Mouse (Mus musculus): ENCODE measurements at regions not wholly inside any gene's neighbourhood (a gene's known extent, or its start where the extent isn't known, plus 50 kb on each side); places are given as distances from the start of the nearest gene placed in this dataset.

GRCm38 (mm10) chr10:92225818-92226217, 496.4 kb downstream of the Nedd1 start:
- no peaks in the 10 kb centered on the region for H3K9me3 ChIP-seq
- no peaks in the 10 kb centered on the region for H3K4me1 ChIP-seq (replicated peaks)
- H3K4me2 ChIP-seq = no peak overlapping the region
- WGBS = 77% methylated on average over 4 of the region's 4 CpGs
- no peak overlapping the region for H3K9ac ChIP-seq (replicated peaks)
- H3K27me3 ChIP-seq = no peaks in the 10 kb centered on the region
- no peak overlapping the region for H3K27ac ChIP-seq
- no peaks in the 10 kb centered on the region for H3K36me3 ChIP-seq
- no peak for ATAC-seq (ENCODE audit: insufficient number of reproducible peaks, insufficient read depth, low FRiP score, low TSS enrichment, low read depth)
- H3K4me3 ChIP-seq (replicated peaks) = no peak overlapping the region

GRCm38 (mm10) chr10:92225071-92225470, 497.1 kb downstream of the Nedd1 start:
- ATAC-seq (ENCODE audit: insufficient number of reproducible peaks, insufficient read depth, low FRiP score, low TSS enrichment, low read depth) = no peak
- H3K4me2 ChIP-seq = no peak overlapping the region
- H3K9ac ChIP-seq (replicated peaks) = no peak overlapping the region
- H3K9me3 ChIP-seq = no peaks in the 10 kb centered on the region
- no peaks in the 10 kb centered on the region for H3K36me3 ChIP-seq
- H3K27ac ChIP-seq = no peak overlapping the region
- H3K27me3 ChIP-seq = no peaks in the 10 kb centered on the region
- 82% methylated on average over 7 of the region's 7 CpGs for WGBS
- H3K4me3 ChIP-seq (replicated peaks) = no peak overlapping the region
- H3K4me1 ChIP-seq (replicated peaks) = no peaks in the 10 kb centered on the region

- H3K27me3 ChIP-seq = no peaks in the 10 kb centered on the region
- 66% methylated on average over 3 of the region's 3 CpGs for WGBS
- no peak overlapping the region for H3K4me3 ChIP-seq (replicated peaks)
- H3K27ac ChIP-seq = no peak overlapping the region
- H3K9ac ChIP-seq (replicated peaks) = no peak overlapping the region
- no peaks in the 10 kb centered on the region for H3K36me3 ChIP-seq
- H3K4me2 ChIP-seq = no peak overlapping the region
- H3K9me3 ChIP-seq = no peaks in the 10 kb centered on the region
- H3K4me1 ChIP-seq (replicated peaks) = no peaks in the 10 kb centered on the region
- ATAC-seq (ENCODE audit: insufficient number of reproducible peaks, insufficient read depth, low FRiP score, low TSS enrichment, low read depth) = no peak
Observed at GRCm38 (mm10) chr10:92219310-92219709, 502.9 kb downstream of the Nedd1 start.

GRCm38 (mm10) chr10:92170856-92171255, 551.4 kb downstream of the Nedd1 start:
- 85% methylated on average over 8 of the region's 8 CpGs for WGBS
- H3K9me3 ChIP-seq = no peaks in the 10 kb centered on the region
- H3K4me3 ChIP-seq (replicated peaks) = no peak overlapping the region
- no peak overlapping the region for H3K4me2 ChIP-seq
- H3K9ac ChIP-seq (replicated peaks) = no peak overlapping the region
- H3K27ac ChIP-seq = no peak overlapping the region
- no peak for ATAC-seq (ENCODE audit: insufficient number of reproducible peaks, insufficient read depth, low FRiP score, low TSS enrichment, low read depth)
- H3K4me1 ChIP-seq (replicated peaks) = no peaks in the 10 kb centered on the region
- H3K27me3 ChIP-seq = 0 out of 2 replicates have a peak, but pooled peaks cover 5% of the 10 kb centered on the region
- H3K36me3 ChIP-seq = no peaks in the 10 kb centered on the region

GRCm38 (mm10) chr10:92166057-92166456, 556.2 kb downstream of the Nedd1 start:
- Histone ChIP-seq H3K9me3 (no peaks in the 10 kb centered on the region), H3K27ac (no peak overlapping the region), H3K4me3 (replicated peaks) (no peak overlapping the region), H3K4me2 (no peak overlapping the region), H3K27me3 (peaks cover 18% of the 10 kb centered on the region), H3K36me3 (no peaks in the 10 kb centered on the region), H3K9ac (replicated peaks) (no peak overlapping the region), H3K4me1 (replicated peaks) (peaks cover 10% of the 10 kb centered on the region)
- 64% methylated on average over 2 of the region's 2 CpGs for WGBS
- no peak for ATAC-seq (ENCODE audit: insufficient number of reproducible peaks, insufficient read depth, low FRiP score, low TSS enrichment, low read depth)

- peaks cover 18% of the 10 kb centered on the region for H3K27me3 ChIP-seq
- H3K27ac ChIP-seq = no peak overlapping the region
- no peak overlapping the region for H3K9ac ChIP-seq (replicated peaks)
- H3K4me1 ChIP-seq (replicated peaks) = peaks cover 10% of the 10 kb centered on the region
- H3K4me3 ChIP-seq (replicated peaks) = peak overlapping the region; percentile 17; the same call in 1 of the 2 replicates
- WGBS = 29% methylated on average over 5 of the region's 5 CpGs
- ATAC-seq (ENCODE audit: insufficient number of reproducible peaks, insufficient read depth, low FRiP score, low TSS enrichment, low read depth) = no peak
- peak overlapping the region; percentile 26 for H3K4me2 ChIP-seq
- H3K9me3 ChIP-seq = no peaks in the 10 kb centered on the region
- no peaks in the 10 kb centered on the region for H3K36me3 ChIP-seq
Observed at GRCm38 (mm10) chr10:92164991-92165390, 557.2 kb downstream of the Nedd1 start.

- Histone ChIP-seq H3K36me3 (no peaks in the 10 kb centered on the region), H3K27me3 (peaks cover 18% of the 10 kb centered on the region), H3K4me1 (replicated peaks) (peaks cover 10% of the 10 kb centered on the region), H3K4me3 (replicated peaks) (peak overlapping the region; percentile 17), H3K27ac (no peak overlapping the region), H3K9me3 (no peaks in the 10 kb centered on the region), H3K9ac (replicated peaks) (no peak overlapping the region), H3K4me2 (peak overlapping the region; percentile 26)
- 69% methylated on average over 3 of the region's 3 CpGs for WGBS
- no peak for ATAC-seq (ENCODE audit: insufficient number of reproducible peaks, insufficient read depth, low FRiP score, low TSS enrichment, low read depth)
Observed at GRCm38 (mm10) chr10:92164648-92164960, 557.6 kb downstream of the Nedd1 start.

- no peak overlapping the region for H3K9ac ChIP-seq (replicated peaks)
- H3K4me2 ChIP-seq = peak overlapping the region; percentile 26; the same call in 1 of the 2 replicates
- no peak for ATAC-seq (ENCODE audit: insufficient number of reproducible peaks, insufficient read depth, low FRiP score, low TSS enrichment, low read depth)
- H3K27ac ChIP-seq = no peak overlapping the region
- H3K9me3 ChIP-seq = no peaks in the 10 kb centered on the region
- H3K27me3 ChIP-seq = peaks cover 18% of the 10 kb centered on the region
- H3K36me3 ChIP-seq = no peaks in the 10 kb centered on the region
- H3K4me3 ChIP-seq (replicated peaks) = peak overlapping the region; percentile 17; the same call in 1 of the 2 replicates
- peaks cover 10% of the 10 kb centered on the region for H3K4me1 ChIP-seq (replicated peaks)
- WGBS = 72% methylated on average over 12 of the region's 12 CpGs
Observed at GRCm38 (mm10) chr10:92163851-92164647, 558.2 kb downstream of the Nedd1 start.

- Histone ChIP-seq H3K4me3 (replicated peaks) (peak overlapping the region; percentile 46), H3K4me2 (peak overlapping the region; percentile 84), H3K4me1 (replicated peaks) (peaks cover 10% of the 10 kb centered on the region), H3K9me3 (no peaks in the 10 kb centered on the region), H3K9ac (replicated peaks) (no peak overlapping the region), H3K36me3 (no peaks in the 10 kb centered on the region), H3K27me3 (peaks cover 18% of the 10 kb centered on the region), H3K27ac (no peak overlapping the region)
- no peak for ATAC-seq (ENCODE audit: insufficient number of reproducible peaks, insufficient read depth, low FRiP score, low TSS enrichment, low read depth)
- 7% methylated on average over 7 of the region's 7 CpGs for WGBS
Observed at GRCm38 (mm10) chr10:92163071-92163504, 559.1 kb downstream of the Nedd1 start.

- Histone ChIP-seq H3K36me3 (no peaks in the 10 kb centered on the region), H3K27me3 (peaks cover 19% of the 10 kb centered on the region), H3K9me3 (no peaks in the 10 kb centered on the region), H3K9ac (replicated peaks) (peak overlapping the region; percentile 40), H3K27ac (no peak overlapping the region), H3K4me2 (peak overlapping the region; percentile 84), H3K4me3 (replicated peaks) (peak overlapping the region; percentile 46), H3K4me1 (replicated peaks) (peaks cover 10% of the 10 kb centered on the region)
- no peak for ATAC-seq (ENCODE audit: insufficient number of reproducible peaks, insufficient read depth, low FRiP score, low TSS enrichment, low read depth)
- WGBS = under 1% methylated on average over 29 of the region's 29 CpGs
Observed at GRCm38 (mm10) chr10:92162473-92163011, 559.7 kb downstream of the Nedd1 start.

GRCm38 (mm10) chr10:92161501-92161900, 560.7 kb downstream of the Nedd1 start:
- Histone ChIP-seq H3K9me3 (no peaks in the 10 kb centered on the region), H3K27me3 (peaks cover 20% of the 10 kb centered on the region), H3K36me3 (no peaks in the 10 kb centered on the region), H3K4me3 (replicated peaks) (no peak overlapping the region), H3K9ac (replicated peaks) (no peak overlapping the region), H3K4me2 (peak overlapping the region; percentile 34), H3K27ac (no peak overlapping the region), H3K4me1 (replicated peaks) (peaks cover 10% of the 10 kb centered on the region)
- WGBS = 10% methylated on average over 9 of the region's 9 CpGs
- no peak for ATAC-seq (ENCODE audit: insufficient number of reproducible peaks, insufficient read depth, low FRiP score, low TSS enrichment, low read depth)

Data from limb, embryonic 12.5 days (tissue).